Mouse (Mus musculus): ENCODE data around the gene Osbpl2.

GRCm38 (mm10) chr2:180095711-180096110 lies 23.4 kb upstream of the Osbpl2 start:
- TF ChIP-seq POLR2A (IDR thresholded peaks at IDR 0.05; ENCODE audit: borderline replicate concordance, extremely low read depth, insufficient read depth, insufficient read length, poor library complexity, severe bottlenecking) (no peak), CTCF (IDR thresholded peaks at IDR 0.05; ENCODE audit: borderline replicate concordance, extremely low read depth, insufficient read depth, insufficient read length) (no peak)
